Mouse (Mus musculus) CD4-positive, CD25-positive, alpha-beta regulatory T cell, adult 4 months (primary cell): ENCODE results near the gene Grm4. TPM values are rescaled to one million over a fixed set of nuclear protein-coding genes. Genes with fewer than 3 reads are reported as not detected.

Source experiments
- ATAC-seq: one replicate; pipeline ENCODE4 v1.8.0; 2017
- polyA plus RNA-seq, 2 experiments: library from polyadenylated mRNA; unstranded; fragments of 100-300 nt; shearing (Covaris generic); gene quantifications; one replicate each; pipeline ENCODE4 v1.2.1; 2017

Grm4 gene
- polyA plus RNA-seq, 2 experiments from 2014 or later, result not detected

DNA sequence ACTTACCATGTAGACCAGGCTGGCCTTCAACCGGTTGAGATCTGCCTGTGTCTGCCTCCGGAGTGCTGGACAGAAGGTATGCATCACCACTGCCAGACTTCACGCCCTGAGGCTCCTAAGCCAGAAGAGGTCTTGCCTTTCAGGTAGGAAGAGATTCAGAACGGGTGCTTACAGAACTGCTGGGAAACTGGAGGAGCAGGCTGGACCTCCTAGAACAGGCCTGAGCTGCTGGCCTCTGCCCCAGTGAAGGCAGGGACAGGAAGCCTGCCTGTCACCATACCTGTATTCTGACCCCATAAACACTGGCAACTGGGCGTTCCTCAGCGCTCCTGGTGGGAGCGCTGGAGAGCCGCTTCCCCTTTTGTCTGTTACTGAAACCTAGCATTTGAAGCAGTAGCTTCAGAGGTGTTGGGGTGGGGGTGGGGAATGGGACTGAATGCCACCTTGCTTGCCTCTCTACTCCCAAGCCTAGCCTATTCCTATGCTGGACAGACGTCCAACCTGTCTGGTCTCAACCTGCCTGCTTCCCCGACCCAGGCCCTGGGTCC lies 30.3 kb upstream of the Grm4 start:
- ATAC-seq, result no peak

DNA sequence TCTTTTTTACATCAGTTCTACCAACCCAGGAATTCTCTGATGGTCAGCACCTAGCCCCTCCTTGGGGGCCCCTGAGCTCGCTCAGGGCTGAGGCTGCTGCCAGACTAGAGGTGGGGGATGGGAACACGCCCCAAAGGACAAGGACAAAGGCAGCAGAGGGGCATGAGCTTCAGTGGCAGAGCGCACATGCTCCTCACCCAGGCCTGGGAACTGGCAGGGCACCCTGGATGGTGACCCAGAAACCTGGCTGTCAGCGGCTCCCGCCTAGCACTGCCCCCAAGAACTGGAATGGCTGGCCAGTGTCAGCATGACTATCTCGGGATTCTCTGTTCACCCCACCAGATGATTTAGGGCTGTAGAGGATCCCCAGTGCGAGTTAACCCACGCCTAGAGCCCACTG lies 28.0 kb upstream of the Grm4 start:
- no peak for ATAC-seq

DNA sequence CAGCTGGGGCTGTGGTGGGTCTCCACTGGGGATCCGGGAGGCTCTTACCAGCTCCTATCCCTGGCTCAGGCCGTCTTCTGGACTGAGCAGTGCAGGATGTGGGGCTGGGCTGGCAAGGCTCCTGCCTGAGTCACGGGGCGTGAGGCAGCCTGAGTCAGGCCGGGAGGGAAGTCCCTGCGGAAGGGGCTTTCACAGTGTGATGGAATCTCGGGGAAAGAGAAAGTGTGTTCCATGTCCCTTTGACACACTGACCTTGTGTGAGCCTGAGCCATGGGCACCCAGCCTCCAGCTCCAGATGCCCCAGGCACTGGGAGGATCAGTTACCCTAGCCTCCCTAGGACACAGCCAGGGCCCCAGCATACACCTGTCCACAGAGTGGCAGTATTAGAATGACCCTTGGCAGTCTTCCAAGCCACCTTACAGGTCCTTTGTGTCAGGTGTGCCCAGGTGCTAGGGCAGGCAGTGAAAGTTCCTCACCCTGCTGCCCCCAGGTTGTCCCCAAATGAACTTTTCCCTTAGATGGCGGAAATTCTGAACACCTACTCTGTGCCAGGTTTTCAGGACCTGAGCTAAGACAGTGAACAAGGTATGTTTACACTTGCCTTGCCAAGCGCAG lies 26.2 kb upstream of the Grm4 start:
- ATAC-seq, result no peak

DNA sequence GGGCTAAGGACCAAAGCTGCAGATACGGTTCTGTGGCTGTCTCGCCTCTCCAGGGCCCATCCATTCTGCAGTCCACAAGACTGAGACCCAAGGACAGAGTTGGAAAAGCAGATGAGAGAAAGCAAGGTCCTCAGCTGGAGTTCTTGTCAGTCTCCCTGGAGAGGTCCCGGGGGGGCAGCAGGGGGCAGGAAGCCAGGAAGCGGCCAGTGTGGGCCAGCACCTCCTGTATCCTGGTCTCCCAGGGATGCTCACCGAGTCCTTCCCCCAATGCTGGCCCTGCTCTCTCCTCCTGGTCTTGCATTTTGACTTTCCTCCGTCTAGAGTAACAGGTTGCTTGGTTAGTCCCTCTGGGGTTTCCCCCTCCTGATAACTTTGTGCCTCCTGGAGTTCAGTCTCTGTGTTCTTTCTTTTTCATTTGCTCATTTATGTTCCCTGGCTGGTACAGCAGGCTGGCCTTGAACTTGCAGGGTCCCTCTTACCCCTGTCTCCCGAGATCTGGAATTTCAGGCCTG lies 25.4 kb upstream of the Grm4 start:
- no peak for ATAC-seq

DNA sequence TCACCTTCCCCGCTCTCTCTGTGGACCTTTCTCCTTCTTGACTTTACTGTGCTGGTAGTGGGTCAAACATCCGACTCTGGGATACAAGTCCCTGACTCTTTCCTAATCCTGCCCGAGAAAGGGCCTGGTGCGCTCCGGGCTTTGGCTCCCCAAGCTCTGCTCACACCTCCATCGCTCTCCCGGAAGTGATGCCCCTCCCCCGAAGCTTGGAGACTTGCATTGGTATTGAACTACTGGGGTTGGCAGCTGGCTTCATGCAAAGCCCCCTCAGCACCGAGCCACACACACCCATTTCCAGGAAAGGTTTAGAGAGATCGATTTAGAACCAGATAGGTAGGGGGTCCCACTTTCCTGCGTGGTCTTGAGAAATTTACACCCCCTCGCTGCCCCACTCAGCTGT lies 24.8 kb upstream of the Grm4 start:
- ATAC-seq, result no peak

DNA sequence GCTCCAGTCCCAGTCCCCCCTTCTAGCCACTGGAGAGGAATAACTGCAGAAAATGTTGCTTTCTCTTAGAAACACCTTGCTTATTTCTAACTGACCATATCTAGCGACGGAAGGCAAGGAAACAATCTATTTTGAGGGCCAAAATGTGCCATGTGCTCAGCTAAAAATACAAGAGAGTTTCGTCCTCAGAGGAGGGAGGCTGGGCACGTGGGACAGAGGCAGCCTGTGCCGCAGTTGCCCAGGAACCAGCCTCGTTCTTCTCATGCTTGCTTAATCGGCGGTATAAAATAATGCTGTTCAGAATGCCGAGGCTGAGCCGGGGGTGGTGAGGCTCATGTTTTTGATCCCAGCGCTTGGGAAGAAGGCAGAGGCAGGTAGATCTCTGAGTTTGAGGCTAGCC lies 23.3 kb upstream of the Grm4 start:
- no peak for ATAC-seq

DNA sequence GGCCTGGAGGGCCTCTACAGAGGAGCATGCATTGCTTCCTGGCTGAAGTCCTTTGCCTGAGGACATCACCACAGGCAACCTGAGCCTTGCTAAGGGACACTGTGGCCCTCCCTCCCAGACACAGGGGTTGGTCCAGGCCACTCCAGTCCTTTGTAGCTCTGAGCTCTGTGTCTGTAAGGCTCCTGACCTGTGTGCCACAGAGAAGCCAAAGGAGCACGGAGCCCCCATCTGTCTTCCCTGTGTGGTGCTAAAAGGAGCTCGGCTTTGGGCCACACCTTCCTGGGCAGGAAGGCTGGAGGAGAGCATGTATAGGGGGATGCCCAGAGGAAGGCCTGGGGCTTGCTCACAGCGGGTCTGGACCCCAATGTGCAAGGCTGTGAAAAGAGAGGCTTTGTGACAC lies 20.8 kb upstream of the Grm4 start:
- no peak for ATAC-seq

DNA sequence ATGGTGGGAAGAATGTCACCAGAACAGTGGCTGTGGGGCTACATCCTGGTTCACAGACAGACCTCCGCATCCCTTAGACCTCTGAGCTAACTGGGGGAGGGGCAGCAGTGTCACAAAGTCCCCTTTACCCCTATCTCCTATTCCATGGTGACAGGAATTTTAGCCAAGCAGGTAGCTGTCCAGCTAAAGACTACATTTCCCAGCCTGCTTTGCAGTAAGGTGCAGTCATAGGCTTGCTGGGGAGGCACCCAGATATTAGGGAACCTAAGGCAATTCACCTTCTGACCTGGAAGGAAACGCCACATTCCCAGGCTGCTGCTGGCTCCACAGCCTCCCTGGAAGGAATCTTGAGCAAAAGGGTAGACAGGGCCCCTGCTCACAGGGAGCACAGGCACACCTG lies 20.1 kb upstream of the Grm4 start:
- ATAC-seq, result no peak

DNA sequence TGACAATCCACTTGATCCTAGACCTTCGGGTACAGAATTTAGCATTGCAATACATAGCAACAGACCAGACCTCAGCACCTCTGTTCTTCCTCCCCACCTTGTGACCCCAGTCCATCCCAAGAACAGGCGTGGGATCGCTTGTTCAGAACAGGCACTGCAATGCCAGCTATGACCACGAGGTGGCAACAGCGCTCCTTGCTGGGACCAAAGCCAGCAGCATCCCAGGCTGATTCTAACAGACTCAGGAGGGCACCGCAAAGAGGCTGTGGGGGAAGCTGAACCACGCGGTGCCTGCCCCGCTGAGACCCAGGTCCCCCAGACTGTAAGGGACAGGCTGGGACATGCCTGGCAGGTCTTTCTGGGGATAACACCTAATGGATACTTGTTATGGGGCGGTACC lies 13.5 kb upstream of the Grm4 start:
- peak; percentile 77 for ATAC-seq

DNA sequence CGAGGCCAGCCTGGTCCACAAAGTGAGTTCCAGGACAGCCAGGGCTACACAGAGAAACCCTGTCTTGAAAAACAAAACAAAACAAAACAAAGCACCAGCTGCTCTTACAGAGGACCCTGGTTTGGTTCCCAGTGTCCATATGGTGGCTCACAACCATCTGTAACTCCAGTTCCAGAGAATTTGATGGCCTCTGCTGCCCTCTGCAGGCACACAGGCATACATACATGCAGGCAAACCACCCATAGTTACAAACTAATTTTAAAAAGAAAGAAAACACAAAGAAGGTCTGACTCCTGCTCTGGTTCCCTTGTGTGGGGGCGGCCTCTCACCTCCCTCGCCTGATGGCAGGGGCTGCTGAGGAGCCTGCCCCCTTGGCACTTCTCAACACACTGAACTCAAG lies 12.2 kb upstream of the Grm4 start:
- ATAC-seq, result no peak

DNA sequence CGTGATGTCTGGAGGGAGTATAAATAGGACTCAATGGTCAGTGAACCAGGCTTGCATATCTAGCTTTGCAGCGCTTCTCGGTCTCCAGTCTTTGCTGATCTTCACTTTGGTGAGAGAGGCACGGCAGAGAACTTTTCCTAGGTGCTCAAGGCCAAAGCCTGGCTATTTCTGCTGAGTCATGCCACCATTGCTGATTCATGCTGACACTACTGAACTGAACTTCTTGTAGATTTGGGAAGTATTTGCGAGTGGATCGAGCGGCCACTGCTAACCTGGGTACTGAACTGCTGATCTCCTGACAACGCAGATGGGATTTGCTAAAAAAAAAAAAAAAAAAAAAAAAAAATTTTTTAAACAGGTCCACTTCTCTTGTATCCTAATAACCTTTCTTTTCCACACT lies 10.9 kb upstream of the Grm4 start:
- no peak for ATAC-seq

DNA sequence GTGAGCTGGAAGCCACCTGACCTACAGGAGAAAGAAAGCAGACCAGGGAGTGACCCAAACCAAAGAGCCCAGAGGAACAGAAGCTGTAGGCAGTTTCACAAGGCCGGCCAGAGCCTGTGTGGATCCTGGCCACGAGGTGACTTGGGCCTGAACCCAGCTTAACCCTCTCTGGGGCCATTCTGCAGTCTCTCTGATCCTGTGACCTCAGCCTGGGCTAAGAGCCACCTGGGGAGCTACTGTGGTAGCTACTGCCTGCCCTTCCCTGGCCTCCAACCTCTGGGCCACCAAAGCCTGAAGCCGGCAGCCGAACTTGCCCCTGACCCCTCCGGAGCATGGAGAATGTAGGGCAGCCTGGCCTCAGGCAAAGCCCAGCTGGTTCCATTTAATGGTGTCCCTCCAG lies 7.6 kb upstream of the Grm4 start:
- no peak for ATAC-seq

DNA sequence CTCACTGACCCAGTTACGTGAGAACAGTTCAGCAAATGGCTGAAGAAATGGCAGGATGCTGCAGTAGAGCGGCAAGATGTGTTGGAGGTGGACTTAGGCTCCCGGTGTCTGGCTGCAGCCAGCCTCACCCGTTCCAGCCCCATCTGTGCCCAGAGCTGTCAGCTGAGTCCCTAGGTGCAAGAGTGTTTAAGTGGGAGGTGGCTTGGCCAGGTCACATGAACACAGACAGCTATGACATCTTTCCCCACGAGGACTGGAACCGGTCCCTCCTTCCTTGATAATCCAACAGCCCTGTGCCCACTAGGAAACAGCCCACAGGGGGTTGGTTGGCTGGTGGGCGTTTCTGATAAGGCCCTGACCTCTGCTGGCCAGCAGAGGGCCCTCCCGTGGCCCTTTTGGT lies 6.8 kb upstream of the Grm4 start:
- ATAC-seq, result no peak

DNA sequence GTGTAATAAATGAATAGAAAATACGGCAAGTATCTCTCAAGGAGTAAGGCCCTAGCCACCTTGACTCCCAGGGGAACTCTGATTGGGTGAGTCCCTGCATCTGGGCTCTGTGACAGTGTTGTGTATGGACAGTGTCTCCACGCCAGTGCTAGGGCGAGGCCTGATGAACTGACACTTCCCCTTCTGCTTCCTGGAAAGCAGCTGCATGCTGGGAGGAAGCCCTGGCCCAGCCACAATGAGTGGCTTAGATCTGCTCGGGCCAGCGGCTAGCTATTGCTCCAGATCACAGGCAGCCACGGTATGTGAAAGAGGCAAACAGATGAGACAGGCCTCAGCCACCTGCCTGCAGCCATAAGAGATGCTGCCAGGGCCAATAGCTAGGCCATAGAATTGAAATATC lies 6.0 kb upstream of the Grm4 start:
- ATAC-seq, result no peak

DNA sequence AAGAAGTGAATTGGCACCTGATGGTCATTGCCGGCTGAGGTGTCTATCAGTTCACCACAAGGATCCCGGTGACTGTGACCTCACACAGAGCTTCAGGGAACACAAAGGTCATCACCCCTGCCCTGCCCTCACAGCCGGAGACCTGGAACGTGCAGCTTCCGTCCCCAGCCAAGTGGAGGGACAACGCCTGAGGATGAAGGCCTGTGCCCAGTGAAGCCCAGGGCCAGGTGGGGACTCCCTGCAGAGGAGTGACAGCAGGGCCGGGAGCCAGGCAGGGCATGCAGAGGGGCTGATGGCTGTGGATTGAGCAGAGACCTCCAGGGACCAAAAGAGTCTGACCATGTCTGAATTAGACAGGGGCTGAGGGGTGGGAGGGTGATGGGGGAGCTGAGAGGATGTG lies 1.9 kb upstream of the Grm4 start:
- no peak for ATAC-seq

DNA sequence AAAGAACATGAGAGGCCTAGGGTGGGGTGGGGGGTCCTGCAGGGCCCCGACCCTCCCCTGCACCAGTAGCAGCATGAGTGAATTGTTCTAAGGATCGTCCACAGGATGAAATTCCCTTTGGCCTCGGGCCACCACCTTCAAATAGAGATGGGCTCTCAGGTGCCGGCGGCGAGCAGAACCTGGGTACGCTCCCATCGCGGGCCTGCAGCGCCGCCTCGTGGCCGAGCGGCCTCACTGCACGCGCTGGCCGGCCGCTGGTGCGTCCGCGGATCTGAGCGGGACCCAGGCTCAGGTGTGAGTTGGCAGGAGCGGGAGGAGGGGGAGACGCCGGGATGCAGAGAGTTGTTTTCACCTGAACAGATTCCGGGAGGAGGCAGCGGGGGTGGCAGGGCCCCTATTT lies 646 bp downstream of the Grm4 start:
- no peak for ATAC-seq

DNA sequence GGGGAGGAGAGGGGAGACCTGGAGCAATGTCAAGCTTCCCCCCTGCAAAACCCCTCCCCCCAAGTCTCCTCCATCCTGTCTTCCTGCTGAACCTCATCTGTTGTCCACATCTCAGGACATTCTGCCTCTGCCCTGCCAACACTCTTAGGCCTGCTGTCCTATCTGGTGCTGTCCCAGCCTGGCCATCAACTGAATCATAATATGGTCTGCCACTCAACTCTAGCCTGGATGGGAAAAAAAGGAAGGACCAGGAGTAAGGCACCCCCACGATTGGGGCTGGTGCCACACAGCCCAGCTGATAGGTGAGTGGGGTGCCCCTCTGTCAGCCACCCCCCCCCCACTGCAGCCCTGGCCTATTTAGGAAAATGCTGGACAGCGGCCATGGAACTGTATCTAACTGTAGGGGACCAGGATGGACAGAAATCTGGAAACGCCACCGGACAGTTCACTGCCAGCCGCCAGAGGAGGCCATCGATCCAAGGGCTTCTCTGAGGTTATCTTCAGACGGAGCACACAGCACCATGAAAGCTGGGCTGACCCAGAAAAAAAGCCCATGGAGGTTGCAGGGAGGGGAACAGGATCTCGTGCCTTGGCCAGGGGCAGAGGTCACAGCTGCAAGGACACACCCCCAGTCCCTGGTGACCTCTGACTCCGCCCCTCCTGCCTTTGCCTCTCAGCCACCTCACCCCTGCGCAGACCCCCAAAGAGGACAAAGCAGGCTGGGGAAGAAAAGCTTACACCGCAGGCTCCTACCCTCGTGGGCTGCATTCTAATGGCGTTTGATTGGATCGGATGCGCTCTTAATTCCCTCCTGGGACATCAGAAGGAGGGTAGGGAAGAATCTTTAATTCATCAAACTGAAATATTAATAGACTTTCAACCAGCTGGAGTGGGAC lies 2.3 kb downstream of the Grm4 start:
- ATAC-seq, result no peak

DNA sequence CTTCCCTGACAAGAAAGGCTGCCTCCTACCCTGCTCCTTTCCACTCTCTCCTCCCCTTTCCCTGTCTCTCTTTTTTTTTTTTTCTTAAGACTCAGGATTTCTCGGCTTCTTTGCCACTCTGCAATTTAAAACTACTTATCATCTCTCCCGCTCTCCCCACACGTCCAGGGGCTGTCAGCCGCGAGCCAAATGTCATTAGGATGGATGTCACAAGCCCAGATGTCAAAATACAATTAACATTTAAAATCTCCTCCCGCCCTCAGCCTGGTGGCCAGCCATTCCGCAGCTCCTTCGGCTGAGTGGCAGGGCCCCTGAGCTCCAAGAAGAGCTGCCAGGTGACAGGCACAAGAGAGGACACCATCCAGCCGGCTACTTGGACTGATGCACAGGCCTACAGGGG lies 2.9 kb downstream of the Grm4 start:
- no peak for ATAC-seq

DNA sequence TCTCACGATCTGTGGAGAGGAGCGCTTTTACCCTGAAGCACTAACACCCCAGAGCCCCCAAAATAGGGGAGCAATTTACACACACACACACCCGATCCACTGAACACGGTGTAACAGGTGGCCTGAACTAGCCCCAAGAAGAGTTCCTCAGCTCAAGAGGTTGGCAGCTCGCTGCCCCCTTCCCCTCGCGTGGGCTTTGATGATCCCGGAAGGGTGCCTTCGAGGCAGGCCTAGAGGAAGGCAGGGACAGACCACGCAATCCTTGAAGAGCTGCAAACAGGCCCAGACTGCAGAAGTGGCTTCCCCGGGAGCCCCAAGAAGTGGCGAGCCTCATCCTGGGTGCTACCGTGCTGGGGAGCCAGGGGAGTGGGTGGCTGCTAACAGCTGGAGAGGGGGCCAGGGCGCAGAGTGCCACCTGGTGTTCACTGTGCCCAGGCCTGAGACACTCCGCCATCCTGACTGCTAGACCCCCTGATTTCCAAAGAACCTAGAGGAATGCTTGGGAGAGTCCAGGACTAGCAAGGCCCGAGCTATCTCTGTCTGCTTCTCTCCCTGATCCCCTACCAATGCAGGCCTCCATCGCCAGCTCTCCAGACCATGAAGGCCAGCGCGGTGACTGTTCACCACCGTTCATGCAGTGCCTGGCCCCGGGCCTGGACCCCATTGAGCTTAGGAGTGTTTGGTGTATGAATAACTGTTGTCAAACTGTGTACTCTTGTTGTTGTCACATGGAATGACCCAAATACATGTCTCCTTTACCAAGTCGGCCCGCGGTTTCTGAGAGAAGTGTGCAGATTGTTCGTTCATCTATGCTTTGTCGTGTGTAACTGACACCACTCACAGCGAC lies 7.1 kb downstream of the Grm4 start:
- ATAC-seq, result no peak

DNA sequence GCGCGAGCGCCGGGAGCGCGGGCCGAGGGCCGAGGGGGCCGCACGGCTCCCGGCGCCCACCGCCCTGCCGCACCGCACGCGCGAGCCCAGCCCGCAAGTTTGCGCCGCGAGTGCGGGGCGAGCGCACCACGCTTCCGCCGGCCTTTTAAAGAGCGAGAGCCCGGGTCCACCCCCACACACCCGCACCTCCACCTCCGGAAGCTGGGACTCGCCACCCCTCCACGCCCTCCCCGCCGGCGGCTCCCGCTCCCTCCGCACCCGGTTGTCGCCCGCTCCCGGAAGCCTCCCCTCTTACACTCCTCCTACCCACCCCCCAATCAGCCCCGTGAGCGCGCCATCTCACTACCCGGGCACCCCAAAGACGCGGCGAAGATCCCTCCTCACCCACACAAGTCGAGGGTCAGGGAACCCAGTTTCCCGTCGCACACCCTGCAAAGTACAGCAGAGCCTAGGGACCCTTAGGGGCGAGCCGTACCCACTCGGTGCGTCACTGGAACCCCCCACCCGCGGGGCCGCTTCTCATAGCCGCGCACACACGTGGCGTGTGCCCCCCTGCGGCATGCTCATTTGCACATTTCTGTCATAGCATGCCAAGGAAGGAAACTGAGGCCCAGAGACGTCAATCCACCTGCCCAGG lies 7.8 kb downstream of the Grm4 start:
- ATAC-seq, result peak; percentile 58

DNA sequence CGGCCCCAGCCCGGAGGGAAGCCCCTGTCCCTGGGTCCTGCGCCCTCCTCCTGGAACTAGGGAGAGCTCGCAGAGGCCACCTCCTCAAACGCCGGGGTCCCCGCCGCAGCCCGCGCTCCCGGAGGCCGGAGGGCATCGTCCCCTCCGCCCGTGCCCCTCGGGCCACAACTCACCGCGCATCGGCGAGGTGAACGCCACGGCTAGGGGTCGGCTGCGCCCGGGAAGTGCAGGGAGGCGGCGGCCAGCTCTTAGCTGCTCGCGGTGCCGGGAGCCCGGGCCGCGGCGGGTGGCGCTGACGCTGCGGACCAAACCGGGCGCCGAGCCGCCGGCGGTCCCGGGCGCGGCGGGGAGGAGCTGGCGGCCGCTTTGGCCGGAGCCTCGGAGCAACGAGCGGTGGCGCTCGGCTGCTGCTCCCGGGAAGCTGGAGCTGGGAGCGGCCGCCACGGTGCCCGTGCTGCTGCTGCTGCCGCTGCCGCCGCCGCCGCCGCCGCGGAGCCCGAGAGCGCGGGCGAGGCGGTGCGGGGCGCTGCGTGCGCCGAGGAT lies 8.5 kb downstream of the Grm4 start:
- no peak for ATAC-seq
